Mouse (Mus musculus): ENCODE data around the gene Degs2. TPM values are rescaled to one million over a fixed set of nuclear protein-coding genes. Genes with fewer than 3 reads are reported as not detected.

The Degs2 gene
- polyA plus RNA-seq, 2 experiments, result 0.18 TPM; not detected in 1

- Histone ChIP-seq H3K36me3 (replicated peaks; ENCODE audit: control insufficient read depth, insufficient read depth, low read depth) (no peaks in the 10 kb centered on the region), H3K4me1 (replicated peaks; ENCODE audit: control insufficient read depth in 2 of 2, insufficient read depth in 2 of 2, low read length in 1 of 2) (peaks cover 11 to 30% of the 10 kb centered on the region in 2 experiments), H3K9ac (replicated peaks) (no peak overlapping the region), H3K4me2 (ENCODE audit: low read depth) (no peak overlapping the region), H3K27ac (no peak overlapping the region), H3K4me3 (ENCODE audit: insufficient read depth in 1 of 2, low read depth in 2 of 2, low read length in 2 of 2) (no peak overlapping the region), H3K27me3 (ENCODE audit: control insufficient read depth, insufficient read depth, low read length) (no peaks in the 10 kb centered on the region), H3K9me3 (ENCODE audit: control insufficient read depth, low read length) (no peaks in the 10 kb centered on the region)
- 62% methylated on average over 1 of the region's 1 CpGs for WGBS (ENCODE audit: insufficient replicate concordance)
- DNase-seq (ENCODE audit: low read depth in 3 of 3, low spot score in 3 of 3) (no peak), ATAC-seq (ENCODE audit: insufficient read depth) (no peak)
- TF ChIP-seq CTCF (IDR thresholded peaks at IDR 0.05; ENCODE audit: low read depth) (no peak), EP300 (IDR thresholded peaks at IDR 0.05; ENCODE audit: low read depth) (no peak)
Measured at GRCm38 (mm10) chr12:108629556-108629955, 72.6 kb downstream of the Degs2 start.

MicroRNAs within 50 kb of the gene (microRNA counts, 519-probe panel; counts per million panel counts)
- microRNA mmu-miR-342-3p (4,096 counts per million, percentile 15 among the panel's probes with 10 or more counts), microRNA mmu-miR-342-5p (69.9 counts per million)

Small RNA genes within 50 kb of the gene (microRNA-seq; reads per million reads assigned to microRNA genes)
- not detected for gene Gm23872
- gene Mir342, result 1,825 reads per million, percentile 79 among the genes with 10 or more reads in this experiment

Other genes with a start within 250 kb of the Degs2 start
- gene Evl, start 147.6 kb downstream of the Degs2 start, polyA plus RNA-seq (2012; rRNA removed), result 10.3 and 15.9 TPM in 2 replicates
- gene Evl, start 147.6 kb downstream of the Degs2 start, polyA plus RNA-seq (2014; fragmentation: Nextera tagmentation; extraction: Ambion mirVana), result 7.0 and 7.1 TPM in 2 replicates
- 8.1 and 11.8 TPM in 2 replicates for gene Yy1, start 90.7 kb upstream of the Degs2 start, polyA plus RNA-seq (2012; rRNA removed)
- 7.9 and 9.1 TPM in 2 replicates for gene Yy1, start 90.7 kb upstream of the Degs2 start, polyA plus RNA-seq (2014; fragmentation: Nextera tagmentation; extraction: Ambion mirVana)
- 0.40 and 0.49 TPM in 2 replicates for gene Slc25a29, start 133.6 kb upstream of the Degs2 start, polyA plus RNA-seq (2012; rRNA removed)
- 0.51 and 0.85 TPM in 2 replicates for gene Slc25a29, start 133.6 kb upstream of the Degs2 start, polyA plus RNA-seq (2014; fragmentation: Nextera tagmentation; extraction: Ambion mirVana)
- 3.9 and 4.3 TPM in 2 replicates for gene Slc25a47, start 133.7 kb upstream of the Degs2 start, polyA plus RNA-seq (2012; rRNA removed)
- gene Slc25a47, start 133.7 kb upstream of the Degs2 start, polyA plus RNA-seq (2014; fragmentation: Nextera tagmentation; extraction: Ambion mirVana), result 2.3 and 3.4 TPM in 2 replicates
- 2.6 and 3.7 TPM in 2 replicates for gene Wdr25, start 191.3 kb upstream of the Degs2 start, polyA plus RNA-seq (2012; rRNA removed)
- 1.2 and 2.2 TPM in 2 replicates for gene Wdr25, start 191.3 kb upstream of the Degs2 start, polyA plus RNA-seq (2014; fragmentation: Nextera tagmentation; extraction: Ambion mirVana)
- 19.1 and 19.4 TPM in 2 replicates for gene Wars, start 191.9 kb upstream of the Degs2 start, polyA plus RNA-seq (2012; rRNA removed)
- 27.8 and 29.2 TPM in 2 replicates for gene Wars, start 191.9 kb upstream of the Degs2 start, polyA plus RNA-seq (2014; fragmentation: Nextera tagmentation; extraction: Ambion mirVana)